Mouse (Mus musculus) retina, embryonic 14.5 days (tissue): ENCODE data around the gene Col4a2.
A peak's percentile ranks its signal among the peaks of the same experiment; 100 is the strongest.
"Not testable (repeated sequence)": the region's sequence is repeated elsewhere in the genome, so short reads cannot be mapped to it uniquely, and the experiment has no call there.

Source experiments
- DNase-seq: peaks from one replicate; pipeline ENCODE4 v3.0.0-alpha.2; 2015; ENCODE audit warnings: low spot score

Col4a2 gene

GRCm38 (mm10) chr8:11459016-11459415, 146.4 kb downstream of the Col4a2 start:
- DNase-seq = no peak

DNA sequence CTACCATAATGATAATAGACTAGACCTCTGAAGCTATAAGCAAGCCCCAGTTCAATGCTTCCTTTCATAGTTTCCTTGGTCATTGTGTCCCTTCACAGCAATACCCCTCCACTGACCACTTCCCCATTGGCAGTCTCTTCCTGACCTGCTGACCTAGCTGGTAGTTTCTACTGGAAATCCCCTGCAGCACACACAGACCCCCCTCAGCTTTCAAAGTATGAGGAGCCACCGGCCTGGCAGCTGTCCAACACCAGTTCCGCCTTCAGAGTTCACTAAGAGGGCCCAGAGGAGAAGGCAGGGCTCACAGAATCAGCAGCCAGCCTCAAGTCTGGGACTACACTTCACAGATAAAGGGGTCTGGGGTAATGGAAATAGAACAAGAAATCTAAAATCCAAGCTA, 148.3 kb downstream of the Col4a2 start:
- no peak for DNase-seq

DNA sequence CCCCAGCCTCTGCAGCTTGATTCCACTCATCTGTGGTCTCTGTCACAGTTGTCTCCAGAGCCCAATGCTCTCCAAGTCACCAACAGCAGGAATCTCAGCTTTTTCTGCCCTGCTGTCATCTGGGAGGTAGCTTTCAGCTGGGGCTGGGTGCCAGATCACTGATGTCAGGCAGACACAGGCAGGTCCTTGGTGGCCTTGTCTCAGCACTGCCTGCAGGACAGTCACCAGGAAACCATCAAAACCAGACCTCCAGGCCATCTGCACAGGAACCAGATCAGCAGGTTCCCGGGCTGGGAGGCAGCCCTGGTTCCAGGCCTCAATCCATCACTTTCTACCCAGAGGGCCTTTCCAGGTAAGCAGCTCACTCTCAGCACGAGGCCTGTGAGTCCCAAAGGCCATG, 149.2 kb downstream of the Col4a2 start:
- no peak for DNase-seq

GRCm38 (mm10) chr8:11462641-11463040, 150.0 kb downstream of the Col4a2 start:
- DNase-seq = no peak

DNA sequence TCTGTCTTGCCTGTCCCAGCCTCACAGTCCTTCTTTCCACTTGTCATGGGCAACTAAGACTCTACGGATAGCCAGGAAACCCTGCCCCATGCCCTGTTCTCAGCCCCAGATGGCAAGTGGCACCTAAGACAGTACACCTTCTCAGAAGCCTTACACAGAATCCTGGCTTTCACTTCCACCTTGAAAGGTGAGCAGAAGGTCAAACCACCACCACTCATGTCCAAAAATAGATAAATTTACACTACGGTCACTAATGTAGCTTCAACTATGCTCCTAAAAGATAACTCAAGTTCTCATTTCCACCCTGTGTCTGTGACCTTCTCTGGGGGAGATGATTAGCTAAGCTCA, 150.9 kb downstream of the Col4a2 start:
- DNase-seq = no peak

DNA sequence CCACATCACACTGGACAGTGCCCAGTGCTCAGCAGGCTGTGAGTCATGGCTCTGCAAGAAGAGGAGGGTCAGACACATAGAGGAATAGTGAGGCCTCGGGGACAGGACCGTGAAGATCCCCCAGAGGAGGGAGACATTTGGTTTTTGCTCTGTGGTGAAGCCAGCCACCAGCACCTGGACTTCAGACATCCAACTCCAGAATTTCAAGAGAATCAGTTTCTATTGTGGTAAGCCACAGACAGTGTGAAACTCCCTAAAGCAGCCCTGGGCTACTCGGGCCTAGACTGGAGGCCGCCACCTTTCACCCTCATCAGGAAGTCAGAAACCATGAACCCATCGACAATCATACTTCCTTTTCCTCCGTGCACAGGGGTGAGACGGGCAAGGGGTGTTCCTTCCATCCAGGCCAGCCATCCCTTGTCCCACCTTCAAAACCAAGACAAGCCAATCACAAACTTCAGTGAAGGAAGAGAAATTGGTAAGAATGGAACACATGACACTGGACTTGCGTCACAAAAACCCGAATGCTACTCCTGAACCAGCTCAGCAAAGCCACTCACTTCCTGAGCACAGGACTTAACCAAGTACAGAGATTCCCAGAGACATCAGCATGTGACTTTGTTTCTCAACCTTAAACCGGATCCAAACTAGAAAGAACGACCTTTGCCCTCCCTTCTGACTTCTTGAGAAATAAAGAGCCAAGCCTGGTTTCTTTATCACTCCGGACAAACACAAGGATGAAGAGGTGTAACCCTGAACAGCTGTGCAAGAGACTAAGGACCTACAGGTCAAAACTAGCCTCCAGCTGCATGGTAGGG, 151.5 kb downstream of the Col4a2 start:
- DNase-seq = no peak

- no peak for DNase-seq
These were observed 152.0 kb downstream of the Col4a2 start for GRCm38 (mm10) chr8:11464707-11464964.

GRCm38 (mm10) chr8:11465619-11466018, 153.0 kb downstream of the Col4a2 start:
- no peak for DNase-seq

- DNase-seq = not testable (repeated sequence)
These were observed 153.9 kb downstream of the Col4a2 start for GRCm38 (mm10) chr8:11466528-11466927.

DNA sequence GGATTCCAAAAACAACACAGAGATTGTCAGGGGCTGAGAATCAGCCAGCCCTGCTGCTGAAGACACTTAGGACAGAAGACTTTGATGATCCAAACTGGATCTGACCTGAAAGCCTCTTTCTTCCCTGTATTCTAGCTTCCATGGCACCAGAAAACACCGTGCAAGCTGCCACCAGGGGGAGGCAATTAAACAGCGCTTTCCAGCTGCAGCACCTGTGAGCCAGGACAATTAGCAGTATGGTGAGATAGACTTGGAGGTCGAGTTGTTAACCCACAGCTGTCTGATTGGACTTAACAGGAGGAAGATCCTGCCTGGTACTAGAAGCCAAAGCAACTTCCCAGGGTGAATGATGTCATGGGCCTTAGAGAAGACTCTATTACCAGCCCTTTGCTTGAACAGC, 156.5 kb downstream of the Col4a2 start:
- DNase-seq = peak; percentile 60

DNA sequence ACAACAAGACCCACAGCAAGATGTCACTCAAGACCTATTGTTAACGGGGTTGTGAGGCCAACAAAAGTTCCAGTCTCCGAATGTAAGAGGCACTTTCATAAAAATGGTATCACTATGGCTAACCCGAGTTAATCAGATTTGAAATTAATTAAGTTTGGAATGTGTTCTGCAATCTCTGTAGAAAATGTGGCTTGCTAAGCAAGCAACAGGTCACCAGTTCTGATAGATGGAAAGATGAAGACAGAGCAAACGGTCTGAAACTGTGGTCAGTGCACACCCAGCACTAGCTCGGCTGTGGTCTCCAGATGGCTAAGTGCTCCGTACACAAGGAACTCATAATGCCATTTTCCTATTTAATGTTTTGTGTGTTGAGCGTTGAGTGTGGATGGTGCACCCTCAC, 158.1 kb downstream of the Col4a2 start:
- no peak for DNase-seq

DNA sequence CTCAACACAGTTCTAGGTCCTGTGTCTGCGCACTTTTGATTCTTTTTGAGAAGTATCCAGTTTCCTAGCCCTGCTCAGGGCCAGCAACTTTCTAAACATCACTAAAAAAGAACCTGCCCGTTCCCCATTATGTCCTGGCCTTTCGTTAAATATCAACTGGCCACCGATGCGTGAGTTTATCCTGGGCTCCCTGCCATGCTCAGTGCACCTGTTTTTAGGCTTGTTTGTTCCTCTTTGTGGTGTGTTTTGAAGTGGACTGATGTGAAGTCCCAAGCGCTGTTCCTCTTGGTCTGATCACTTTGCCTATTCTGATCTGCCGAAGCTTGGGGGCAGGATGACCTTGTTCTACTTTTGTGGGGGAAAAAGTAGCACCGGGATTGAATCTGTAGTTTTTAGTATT, 158.7 kb downstream of the Col4a2 start:
- DNase-seq = no peak

DNA sequence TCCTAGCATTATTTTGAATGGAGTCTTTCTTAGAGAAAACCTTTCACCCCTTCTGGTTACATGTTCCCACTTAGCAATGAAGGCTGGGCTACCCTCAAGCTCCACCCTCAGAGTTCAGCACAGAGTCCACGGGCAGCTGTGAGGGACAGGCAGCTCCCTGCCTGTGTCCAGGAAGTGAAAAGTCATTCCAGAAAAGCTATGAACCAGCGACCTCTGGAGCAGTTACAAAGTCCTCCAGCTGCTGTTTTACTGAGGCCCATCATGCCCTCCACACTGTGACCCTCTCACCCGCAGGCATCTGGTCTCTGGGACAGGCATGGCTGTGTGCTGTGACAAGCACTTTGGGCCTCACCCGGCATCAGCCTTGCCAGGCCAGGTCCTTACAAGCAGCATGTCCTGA, 160.5 kb downstream of the Col4a2 start:
- no peak for DNase-seq

- DNase-seq = no peak
These were observed 162.8 kb downstream of the Col4a2 start for GRCm38 (mm10) chr8:11475397-11475796.

GRCm38 (mm10) chr8:11475876-11476275, 163.3 kb downstream of the Col4a2 start:
- DNase-seq = no peak

GRCm38 (mm10) chr8:11476338-11477177, 164.0 kb downstream of the Col4a2 start:
- DNase-seq = no peak

DNA sequence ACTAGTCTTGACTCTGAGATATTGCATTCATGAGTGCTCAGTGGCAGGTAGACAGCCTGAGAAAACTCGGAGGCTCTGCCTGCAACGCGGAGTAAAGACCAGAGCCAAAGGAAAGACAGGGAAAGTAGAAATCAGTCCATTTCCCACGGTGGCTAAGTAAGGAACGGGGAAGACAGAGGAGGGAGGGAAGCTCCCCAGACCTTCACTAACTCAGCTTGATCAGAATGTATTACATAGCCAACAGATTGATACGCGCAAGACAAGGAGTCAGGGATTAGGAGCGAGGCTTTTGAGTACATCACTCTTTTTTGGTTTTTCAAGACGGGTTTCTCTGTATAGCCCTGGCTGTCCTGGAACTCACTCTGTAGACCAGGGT, 164.6 kb downstream of the Col4a2 start:
- no peak for DNase-seq

DNA sequence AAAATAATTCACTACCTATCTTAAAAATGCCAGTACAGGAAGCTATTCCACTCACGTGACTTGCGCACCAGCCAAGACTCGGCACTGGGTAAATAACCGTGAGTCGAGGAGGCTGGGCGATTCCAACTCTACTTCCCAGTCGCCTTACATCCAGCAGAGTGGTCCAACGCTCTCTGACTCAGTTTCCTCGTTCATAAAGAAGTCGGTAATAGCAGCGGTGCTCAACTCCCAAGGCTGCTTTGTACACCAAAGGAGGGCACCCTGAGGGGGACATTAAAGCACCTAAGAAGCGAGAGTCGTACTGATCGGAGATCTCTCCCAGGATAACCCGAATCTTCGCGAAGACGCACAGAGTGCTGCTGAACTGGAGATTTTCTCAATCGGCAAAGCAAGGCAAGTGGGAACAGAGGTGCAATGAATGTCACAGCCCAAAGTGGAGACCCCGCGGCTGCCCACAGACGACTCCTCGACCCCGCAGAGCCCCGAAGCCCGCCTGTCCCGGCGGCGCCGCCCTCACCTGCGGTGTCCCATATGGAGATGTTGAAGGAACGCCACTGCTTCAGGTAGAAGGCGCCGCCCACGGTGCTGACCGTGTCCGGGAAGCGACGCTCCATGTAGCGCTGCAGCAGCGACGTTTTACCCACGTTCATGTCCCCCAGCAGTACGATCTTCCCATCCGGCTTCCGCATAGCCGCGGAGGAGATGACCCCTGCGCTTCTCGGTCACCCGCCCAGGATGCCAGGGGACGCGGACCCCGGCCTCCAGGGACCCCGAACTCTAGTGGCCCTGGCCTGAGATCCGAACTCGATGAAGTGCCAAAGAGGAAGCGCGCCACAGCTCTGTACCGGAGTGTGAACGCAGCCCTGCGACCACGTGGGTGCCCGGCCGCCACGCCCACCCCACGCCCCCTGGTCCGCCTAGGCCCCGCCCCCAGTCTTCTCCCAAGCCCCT, 165.5 kb downstream of the Col4a2 start, which contains the start of gene Rab20:
Gene Rab20 (minus strand): TSS at position 900 of the 951 bp plus-strand sequence.
- DNase-seq = peak; percentile 74

GRCm38 (mm10) chr8:11478807-11479527, 166.4 kb downstream of the Col4a2 start:
- no peak for DNase-seq

GRCm38 (mm10) chr8:11479591-11479990, 167.0 kb downstream of the Col4a2 start:
- DNase-seq = no peak

DNA sequence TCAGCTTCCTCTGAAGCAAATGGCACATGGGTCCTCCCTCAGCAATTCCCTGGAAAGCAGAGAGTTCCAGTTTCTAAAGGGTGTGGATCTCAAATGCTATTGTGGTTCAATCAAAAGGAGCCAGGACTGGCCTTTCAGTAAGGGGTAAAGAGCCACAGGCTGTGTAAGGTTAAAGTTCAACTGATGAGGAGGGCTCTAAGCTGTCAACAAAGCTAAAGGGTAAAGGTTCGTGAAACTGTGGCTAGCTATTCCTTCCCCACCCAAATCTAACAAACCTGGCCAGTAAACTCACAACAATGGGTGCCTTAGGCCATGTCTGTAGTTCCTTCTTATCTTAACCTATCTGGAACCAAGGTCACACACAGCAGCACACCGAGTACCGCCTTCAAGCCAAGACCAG, 169.3 kb downstream of the Col4a2 start:
- no peak for DNase-seq

- no peak for DNase-seq
These were observed 169.9 kb downstream of the Col4a2 start for GRCm38 (mm10) chr8:11482537-11482936.
